Mouse (Mus musculus) neutrophil, adult 5-6 weeks (primary cell): ENCODE results near the gene Erf. TPM values are rescaled to one million over a fixed set of nuclear protein-coding genes. Genes with fewer than 3 reads are reported as not detected.

Source experiments
- ATAC-seq: fragments of 151-379, 151-347 bp; 2 replicates; pipeline ENCODE4 v1.8.0; 2017; ENCODE audit warnings: mild to moderate bottlenecking, moderate TSS enrichment; ENCODE audit not compliant: insufficient number of reproducible peaks, poor library complexity, low FRiP score, severe bottlenecking; ENCODE audit errors: extremely low read depth
- total RNA-seq: library from RNA; stranded (forward); fragments of 200-1000 nt; gene quantifications from 2 replicates; pipeline ENCODE4 v1.2.3, GENCODE M21; 2017

The Erf gene
- total RNA-seq = 6.4 and 9.7 TPM in 2 replicates

DNA sequence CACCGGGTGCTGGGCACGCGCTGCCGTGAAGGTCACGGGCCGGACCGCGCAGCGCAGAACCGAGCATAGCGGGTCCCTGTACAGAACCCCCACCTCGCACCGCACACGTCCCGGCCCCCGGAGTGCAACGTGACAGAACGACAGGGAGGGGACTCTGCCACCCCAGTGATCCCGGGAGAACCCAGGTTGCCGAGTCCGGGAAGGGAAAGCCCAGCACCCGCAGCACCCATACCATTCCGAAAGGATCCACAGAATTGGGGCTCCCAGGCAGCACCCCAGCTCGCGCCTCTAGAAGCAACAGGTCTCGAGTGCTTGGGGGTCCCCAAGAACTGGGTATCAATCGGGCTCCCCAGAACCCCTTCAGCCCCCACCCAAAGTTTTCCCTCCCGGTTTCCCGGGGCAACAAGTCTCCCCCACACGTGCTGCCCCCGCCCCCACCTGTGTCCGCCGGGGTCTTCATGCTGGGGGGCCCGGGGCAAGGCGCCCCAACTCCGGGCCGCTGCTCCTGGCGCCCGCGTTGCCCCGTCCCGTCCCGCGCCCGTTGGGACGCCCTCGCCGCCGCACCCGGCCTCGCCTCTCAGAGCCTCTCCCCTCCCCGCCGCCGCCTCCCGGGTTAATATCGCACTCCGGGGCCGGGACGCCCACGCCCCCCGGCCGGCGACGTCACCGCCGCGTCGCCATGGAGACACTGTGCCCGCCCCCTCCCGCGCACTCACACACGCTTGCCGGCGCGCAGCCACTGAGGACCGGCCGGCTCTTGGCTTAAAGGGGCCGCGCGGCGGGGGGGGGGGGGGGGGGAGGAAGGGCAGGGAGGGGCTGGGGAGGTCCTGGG lies at the start of gene Erf:
Erf (minus strand) TSS at position 621 of the 832 bp plus-strand sequence.
- ATAC-seq = peak; percentile 72

DNA sequence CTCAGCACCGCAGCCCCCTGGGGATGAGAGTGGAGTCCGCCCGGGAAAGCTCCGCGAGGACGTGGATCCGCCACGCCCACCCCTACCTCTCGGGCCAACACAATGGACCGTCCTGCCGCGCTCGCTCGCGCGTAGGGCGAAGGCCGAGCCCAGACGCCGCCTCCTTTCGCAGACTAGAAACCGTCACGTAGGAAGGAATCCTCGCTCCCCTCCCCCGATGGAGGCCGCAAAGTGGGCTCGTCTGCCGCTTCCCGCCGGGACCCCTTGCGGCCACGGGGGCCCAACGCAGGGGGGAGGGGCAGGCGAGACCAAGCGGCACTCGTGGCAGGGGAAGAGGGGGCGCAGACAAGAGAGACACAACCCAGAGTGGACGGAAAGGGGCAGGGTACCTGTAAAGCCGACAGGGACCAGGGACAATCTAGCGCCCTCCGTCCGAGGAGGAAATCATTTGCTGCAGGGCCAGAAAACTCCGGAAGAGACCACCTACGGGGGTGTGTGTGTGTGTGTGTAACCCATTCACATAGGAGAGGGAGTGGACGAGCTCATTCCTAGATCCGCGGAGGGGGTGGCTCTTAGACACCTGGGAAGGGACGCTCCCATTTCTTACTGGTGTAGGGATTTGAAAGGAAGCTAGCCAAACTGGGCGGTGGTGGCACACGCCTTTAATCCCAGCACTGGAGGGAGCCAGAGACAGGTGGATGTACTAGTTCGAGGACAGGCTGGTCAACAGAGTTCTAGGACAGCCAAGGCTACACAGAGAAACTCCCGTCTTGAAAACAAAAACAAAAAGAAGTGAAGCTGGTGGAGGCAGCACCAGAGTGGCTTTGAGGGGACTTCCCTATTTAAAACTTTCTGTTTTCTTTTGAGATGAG lies 47.1 kb upstream of the Erf start, which contains the start of gene Pafah1b3:
Pafah1b3 (minus strand) TSS at position 533 of the 872 bp plus-strand sequence.
- peak; percentile 23; the same call in 1 of the 2 replicates for ATAC-seq

DNA sequence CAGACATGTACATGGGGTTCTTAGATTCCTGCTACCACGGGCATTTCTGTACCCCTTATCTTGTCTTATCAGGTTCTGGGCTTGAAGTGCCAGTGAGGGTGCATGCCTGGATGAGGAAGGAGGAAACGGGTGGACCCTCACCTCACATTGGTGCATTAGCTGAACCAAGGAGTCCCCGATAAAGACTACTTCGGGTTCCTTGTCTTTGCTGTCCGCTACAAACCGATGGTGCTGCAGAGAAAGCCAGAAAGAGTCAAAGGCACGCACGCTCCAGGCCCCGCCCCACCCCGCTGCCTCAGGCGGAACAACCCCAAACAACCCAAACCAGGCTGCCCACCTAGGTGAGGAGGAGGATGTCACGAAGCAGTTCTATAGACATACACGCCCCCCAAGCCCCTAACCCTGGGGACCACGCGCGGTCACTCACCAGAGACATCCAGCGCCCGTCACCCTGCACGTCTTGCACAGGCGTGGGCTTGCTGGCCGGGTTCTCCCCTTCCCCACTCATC lies 46.4 kb upstream of the Erf start:
- ATAC-seq = peak; percentile 9; the same call in 1 of the 2 replicates

DNA sequence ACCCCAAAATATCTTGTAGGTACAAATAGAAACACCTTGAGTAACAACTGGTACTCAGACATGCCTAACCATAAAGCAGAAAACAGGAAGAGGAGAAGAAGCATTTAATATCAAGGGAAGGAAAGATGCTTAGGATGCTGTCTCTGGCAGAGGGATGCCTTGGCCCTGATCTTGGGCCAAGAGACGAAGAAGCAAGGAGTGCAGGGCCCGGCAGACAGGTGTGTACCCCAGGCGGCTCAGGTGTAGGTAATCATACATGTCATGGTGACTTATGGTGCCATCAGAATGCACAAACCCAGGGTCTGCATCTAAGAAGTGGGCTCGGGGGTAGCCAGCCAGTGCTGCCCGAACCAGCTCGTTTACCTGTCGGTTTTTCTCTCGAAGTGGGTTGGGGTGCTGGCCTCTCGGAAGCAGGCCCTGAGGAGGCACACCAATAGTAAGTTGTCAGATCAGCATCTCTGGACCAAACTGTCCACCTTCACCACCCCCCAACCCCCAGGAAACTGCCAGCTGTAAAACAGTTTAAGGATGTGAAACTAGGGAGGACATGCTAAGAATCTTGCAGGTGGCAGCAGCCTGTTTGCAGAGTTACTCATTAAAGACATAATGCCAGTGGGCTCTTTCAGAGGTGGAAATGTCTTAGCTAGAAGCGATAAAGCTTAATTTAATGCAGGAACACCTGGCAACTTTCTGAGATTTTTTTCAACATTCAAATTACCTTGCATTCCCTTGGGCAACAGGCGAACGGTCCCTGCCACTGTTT lies 44.6 kb upstream of the Erf start:
- ATAC-seq = peak; percentile 22

DNA sequence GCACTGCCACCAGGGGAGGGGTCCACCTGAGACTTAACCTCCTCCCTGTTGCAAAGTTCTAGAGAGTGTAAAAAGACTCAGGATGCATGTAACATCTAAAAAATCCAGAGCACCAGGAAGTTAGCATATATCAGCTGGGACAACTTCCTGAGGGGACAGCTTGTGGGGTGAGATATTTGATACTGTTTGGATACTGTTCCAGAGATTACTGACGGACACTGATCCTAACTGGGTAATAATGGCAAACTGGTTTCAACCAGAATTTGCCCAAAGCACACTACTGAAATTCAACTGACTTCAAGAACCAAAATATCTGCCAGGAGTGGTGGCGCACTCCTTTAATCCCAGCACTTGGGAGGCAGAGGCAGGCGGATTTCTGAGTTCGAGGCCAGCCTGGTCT lies 43.9 kb upstream of the Erf start:
- no peak for ATAC-seq

DNA sequence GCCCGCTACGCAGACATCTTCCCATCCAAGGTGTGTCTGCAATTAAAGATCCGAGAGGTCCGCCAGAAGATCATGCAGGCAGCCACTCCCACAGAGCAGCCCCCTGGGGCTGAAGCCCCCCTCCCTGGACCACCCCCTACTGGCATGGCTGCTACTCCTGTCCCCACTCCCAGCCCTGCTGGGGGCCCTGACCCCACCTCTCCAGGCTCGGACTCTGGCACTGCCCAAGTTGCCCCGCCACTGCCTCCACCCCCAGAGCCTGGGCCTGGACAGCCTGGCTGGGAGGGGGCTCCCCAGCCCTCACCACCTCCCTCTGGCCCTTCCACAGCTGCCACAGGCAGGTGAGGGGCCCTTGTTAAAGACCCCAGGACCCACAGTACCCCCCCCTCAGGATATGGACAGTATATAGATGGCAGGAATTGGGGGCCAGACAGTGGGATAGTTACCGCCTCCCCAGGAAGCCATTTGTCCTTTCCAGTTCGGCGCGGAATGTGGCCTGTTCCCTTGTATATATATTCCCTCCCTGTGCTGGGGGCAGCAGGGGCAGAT lies 42.7 kb upstream of the Erf start:
- no peak for ATAC-seq

DNA sequence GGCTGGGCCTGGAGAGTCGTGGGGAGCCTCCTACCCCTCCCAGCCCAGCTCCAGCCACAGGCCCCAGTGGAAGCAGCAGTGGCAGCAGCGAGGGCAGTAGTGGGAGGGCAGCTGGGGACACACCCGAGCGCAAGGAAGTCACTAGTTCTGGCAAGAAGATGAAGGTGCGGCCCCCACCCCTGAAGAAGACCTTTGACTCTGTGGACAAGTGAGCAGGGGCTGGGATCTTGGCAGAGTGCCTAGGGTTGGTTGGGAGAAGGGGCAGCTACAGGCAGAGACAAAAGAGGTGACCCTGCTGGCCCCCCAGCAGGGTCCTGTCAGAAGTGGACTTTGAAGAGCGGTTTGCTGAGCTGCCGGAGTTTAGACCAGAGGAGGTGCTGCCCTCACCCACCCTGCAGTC lies 41.5 kb upstream of the Erf start:
- ATAC-seq = no peak

DNA sequence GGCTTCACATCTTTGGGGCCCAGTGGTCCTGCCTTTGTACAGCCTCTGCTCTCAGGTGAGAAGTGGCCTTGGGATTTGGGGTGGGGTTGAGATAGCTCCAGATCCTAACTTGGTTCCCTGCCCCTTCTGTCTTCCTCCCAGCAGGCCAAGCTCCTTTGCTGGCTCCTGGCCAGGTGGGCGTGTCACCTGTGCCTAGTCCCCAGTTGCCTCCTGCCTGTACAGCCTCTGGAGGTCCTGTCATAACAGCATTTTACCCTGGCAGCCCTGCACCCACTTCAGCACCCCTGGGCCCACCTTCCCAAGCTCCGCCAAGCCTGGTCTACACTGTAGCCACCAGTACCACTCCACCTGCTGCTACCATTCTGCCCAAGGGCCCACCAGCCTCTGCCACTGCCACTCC lies 40.4 kb upstream of the Erf start:
- ATAC-seq = no peak

DNA sequence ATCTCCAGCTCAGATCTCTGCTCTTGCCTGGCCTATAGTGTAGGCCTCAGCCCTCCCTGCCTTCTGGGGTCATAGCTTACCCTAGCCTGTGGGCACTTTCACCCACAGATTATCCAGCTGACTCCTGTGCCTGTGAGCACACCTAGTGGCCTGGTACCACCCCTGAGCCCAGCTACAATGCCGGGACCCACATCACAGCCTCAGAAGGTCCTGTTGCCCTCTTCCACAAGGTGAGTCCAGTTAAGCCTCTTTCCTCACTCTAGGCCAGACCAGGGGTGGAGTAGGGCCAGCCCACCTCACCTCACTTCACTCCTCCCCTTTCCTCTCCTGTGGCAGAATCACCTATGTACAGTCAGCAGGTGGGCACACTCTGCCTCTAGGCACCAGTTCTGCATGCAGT lies 39.9 kb upstream of the Erf start:
- ATAC-seq = no peak

DNA sequence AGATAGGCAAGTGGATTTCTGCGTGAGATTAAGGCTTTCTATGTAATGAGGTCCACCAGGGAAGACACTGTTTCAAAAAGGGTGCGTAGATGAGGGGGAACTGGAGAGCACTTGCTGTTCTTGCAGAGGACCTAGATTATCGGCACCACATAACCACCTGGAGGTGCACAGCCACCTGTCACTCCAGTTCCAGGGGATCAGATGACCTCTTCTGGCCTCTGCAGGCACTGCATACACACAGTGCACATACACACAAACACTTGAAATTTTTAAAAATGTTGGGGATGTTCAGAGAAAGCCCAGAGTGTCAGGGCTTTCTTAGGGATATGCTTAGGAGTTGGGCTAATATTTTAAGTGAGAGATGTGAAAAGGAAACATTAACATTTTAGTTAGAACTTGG lies 39.4 kb upstream of the Erf start:
- ATAC-seq = no peak

DNA sequence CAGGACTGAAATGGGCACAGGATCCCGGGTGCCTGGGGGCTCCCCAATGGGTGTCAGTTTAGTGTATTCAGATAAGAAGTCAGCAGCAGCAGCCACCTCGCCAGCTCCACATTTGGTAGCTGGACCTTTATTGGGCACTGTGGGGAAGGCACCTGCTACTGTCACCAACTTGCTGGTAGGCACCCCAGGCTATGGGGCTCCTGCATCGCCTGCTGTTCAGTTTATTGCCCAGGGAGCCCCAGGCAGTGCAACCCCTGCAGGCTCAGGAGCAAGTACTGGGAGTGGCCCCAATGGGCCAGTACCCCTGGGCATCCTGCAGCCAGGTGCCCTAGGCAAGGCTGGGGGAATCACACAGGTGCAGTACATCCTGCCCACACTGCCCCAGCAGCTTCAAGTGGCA lies 38.2 kb upstream of the Erf start:
- no peak for ATAC-seq

DNA sequence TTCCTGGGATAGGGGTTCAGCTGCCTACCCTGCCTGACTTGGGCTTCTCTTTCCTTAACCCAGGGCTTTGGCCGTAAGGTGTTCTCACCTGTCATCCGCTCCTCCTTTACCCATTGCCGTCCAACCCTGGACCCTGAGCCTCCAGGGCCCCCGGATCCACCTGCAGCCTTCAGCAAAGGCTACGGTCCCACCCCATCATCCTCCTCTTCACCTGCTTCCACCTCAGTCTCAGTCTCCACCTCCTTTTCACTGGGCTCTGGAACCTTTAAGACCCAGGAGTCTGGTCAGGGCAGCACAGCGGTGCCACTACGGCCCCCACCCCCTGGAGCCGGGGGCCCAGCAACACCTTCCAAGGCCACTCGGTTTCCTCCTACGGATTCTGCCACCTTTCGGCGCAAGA lies 37.5 kb upstream of the Erf start:
- ATAC-seq = no peak

DNA sequence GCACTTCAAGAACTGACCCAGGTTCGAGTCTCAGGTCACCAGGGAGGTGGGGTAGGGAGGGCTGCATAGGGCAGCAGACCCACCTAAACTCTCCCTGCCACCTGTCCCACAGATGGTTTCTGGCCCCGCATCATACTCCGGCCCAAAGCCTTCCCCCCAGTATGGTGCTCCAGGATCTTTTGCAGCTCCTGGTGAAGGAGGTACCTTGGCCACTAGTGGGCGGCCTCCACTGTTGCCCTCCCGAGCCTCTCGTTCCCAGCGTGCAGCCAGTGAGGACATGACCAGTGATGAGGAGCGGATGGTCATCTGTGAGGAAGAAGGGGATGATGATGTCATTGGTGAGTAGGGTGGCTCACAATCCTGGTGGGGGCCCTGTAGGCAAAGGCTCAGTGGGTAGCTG lies 36.4 kb upstream of the Erf start:
- ATAC-seq = no peak

DNA sequence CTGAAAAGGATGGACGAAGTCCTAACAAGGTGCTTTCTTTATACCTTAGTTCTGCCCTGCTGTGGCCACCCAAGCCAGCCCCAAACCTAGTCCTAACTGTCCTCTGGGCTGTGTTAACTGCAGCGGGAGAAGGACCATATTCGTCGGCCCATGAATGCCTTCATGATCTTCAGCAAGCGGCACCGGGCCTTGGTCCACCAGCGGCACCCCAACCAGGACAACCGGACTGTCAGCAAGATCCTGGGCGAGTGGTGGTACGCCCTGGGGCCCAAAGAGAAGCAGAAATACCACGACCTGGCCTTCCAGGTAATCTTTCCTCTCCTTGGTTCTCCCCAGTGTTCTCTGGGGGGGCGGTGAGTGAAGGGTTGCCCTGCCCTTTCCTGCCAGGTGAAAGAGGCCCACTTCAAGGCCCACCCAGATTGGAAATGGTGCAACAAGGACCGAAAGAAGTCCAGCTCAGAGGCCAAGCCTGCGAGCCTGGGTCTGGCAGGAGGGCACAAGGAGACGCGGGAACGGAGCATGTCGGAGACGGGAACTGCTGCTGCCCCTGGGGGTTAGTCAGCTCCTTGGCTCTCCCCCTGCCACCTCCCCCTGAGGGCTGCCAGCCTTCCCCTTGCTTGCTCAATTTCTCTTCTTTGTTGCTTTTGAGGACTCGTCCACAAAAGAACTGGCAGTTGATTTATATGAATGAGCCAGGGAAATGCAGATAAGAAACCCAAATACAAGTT lies 35.1 kb upstream of the Erf start:
- no peak for ATAC-seq

DNA sequence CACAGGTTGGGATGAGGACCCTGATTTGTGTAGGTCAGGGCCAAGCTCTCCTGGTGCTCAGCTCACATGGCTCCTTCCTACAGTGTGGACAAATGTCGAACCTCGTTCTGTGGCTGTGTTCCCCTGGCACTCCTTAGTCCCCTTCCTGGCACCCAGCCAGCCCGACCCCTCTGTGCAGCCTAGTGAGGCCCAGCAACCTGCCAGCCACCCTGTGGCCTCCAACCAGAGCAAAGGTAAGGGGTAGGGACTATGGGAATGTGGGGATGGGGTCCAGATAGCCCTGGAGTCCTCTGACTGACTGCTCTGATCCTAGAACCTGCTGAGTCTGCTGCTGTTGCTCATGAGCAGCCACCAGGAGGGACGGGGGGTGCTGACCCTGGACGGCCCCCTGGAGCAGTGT lies 34.2 kb upstream of the Erf start:
- ATAC-seq = no peak

DNA sequence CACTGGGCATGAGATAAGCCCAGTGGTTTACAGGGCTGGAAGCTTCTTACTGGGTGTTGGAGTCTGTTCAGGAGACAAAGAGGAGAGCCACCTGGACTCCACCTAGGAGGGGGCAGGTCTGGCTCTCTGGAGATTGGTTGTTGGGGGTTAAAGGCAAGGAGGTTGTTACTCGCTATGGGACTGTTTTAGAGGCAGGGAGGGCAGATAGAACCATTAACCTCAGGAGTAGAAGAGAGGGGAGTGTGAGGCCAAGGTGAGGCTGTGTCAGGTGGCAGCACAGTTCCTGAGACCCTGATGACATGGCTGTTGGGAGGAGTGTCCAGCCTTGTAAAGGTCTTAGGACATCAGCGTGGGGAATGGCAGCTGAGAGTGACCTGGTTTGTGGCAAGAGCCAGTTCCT lies 33.6 kb upstream of the Erf start:
- no peak for ATAC-seq

DNA sequence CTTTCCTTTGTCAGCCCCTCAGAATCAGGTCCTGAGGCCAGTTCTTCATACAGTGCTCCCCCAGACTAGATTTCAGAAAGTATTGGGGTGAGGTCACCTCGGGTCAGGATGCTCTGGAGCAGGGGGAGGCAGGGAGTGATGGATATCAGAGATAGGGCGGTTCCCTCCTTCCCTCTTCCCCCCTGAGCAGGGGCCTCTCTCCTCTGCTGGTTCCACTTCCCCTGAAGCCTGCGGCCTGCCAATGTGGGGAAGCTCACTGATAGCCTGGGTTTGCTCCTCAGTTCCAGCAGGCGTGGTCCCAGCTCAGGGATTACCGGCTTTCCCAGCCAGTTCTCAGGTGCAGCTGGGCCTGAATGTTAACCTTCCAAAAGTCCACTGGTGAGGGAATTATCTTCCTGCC lies 33.1 kb upstream of the Erf start:
- no peak for ATAC-seq

DNA sequence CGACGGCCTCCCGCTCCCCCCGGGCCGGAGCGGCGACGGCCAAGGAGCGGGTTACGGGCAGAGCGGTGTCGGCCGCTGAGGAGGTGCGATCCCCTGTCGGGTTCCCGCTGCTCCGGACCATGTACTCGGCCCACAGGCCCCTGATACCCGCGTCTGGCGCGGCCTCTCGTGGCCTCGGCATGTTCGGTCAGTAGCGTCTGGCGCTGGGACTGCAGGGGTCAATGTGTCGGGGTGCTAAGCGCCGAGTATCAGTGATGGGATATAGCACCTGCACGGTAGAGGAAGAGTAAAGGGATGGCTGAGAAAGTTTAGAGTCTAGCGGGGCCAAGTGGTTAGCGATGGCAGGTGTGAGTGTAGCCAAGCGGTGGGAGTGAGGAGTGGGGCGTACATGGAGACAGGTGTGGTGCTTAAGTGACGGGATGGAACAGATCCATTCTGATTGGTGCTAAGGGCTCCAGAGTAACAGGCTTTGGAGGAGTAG lies 32.2 kb upstream of the Erf start:
- ATAC-seq = no peak
